Mouse (Mus musculus): ENCODE data around the gene Hmox1. TPM values are rescaled to one million over a fixed set of nuclear protein-coding genes. Genes with fewer than 3 reads are reported as not detected.
A peak's percentile ranks its signal among the peaks of the same experiment; 100 is the strongest.

Gene Hmox1
- polyA plus RNA-seq, 1 experiment from 2014 or later = 80.3 TPM

GRCm38 (mm10) chr8:75108527-75109235 is 15.3 kb downstream of the Hmox1 start:
- Histone ChIP-seq H3K27ac (ENCODE audit: low read depth, low read length) (peak overlapping the region; percentile 84), H3K9me3 (ENCODE audit: control insufficient read depth, low read length) (no peaks in the 10 kb centered on the region), H3K9ac (ENCODE audit: low read depth, low read length) (peak overlapping the region; percentile 87), H3K4me3 (ENCODE audit: low read depth, low read length) (peak overlapping the region; percentile 86), H3K4me1 (replicated peaks; ENCODE audit: control insufficient read depth, insufficient read depth, low read length) (peaks cover 9% of the 10 kb centered on the region), H3K27me3 (replicated peaks; ENCODE audit: control insufficient read depth, insufficient read depth, low read length) (no peaks in the 10 kb centered on the region), H3K4me2 (peak overlapping the region; percentile 79), H3K36me3 (ENCODE audit: control insufficient read depth, insufficient read depth, low read length) (peaks cover 24% of the 10 kb centered on the region)
- peak; percentile 77 for ATAC-seq (replicated peaks; ENCODE audit: low FRiP score)
- WGBS = 0% methylated on average over 9 of the region's 9 CpGs
- DNase-seq (ENCODE audit: low spot score) = peak; percentile 70

- peaks cover 9% of the 10 kb centered on the region for H3K4me1 ChIP-seq (replicated peaks; ENCODE audit: control insufficient read depth, insufficient read depth, low read length)
- peak within 1 kb of the TSS; percentile 82 for H3K4me2 ChIP-seq
- H3K9ac ChIP-seq (ENCODE audit: low read depth, low read length) = peak within 1 kb of the TSS; percentile 96
- H3K9me3 ChIP-seq (ENCODE audit: control insufficient read depth, low read length) = no peaks in the 10 kb centered on the region
- WGBS = under 1% methylated on average over 56 of the region's 59 CpGs
- H3K27ac ChIP-seq (ENCODE audit: low read depth, low read length) = peak within 1 kb of the TSS; percentile 84
- ATAC-seq (replicated peaks; ENCODE audit: low FRiP score) (peak; percentile 94), DNase-seq (ENCODE audit: low spot score) (peak; percentile 97)
- no peaks in the 10 kb centered on the region for H3K27me3 ChIP-seq (replicated peaks; ENCODE audit: control insufficient read depth, insufficient read depth, low read length)
- peaks cover 31% of the 10 kb centered on the region for H3K36me3 ChIP-seq (ENCODE audit: control insufficient read depth, insufficient read depth, low read length)
- peak within 1 kb of the TSS; percentile 86 for H3K4me3 ChIP-seq (ENCODE audit: low read depth, low read length)
Observed at GRCm38 (mm10) chr8:75109236-75109967, 16.0 kb downstream of the Hmox1 start, which contains the start of gene Mcm5. Gene Mcm5, plus strand, starts transcription at chr8:75109569.

GRCm38 (mm10) chr8:75110093-75110492 is 16.7 kb downstream of the Hmox1 start:
- Histone ChIP-seq H3K36me3 (ENCODE audit: control insufficient read depth, insufficient read depth, low read length) (peaks cover 37% of the 10 kb centered on the region), H3K4me3 (ENCODE audit: low read depth, low read length) (peak overlapping the region; percentile 86), H3K9me3 (ENCODE audit: control insufficient read depth, low read length) (no peaks in the 10 kb centered on the region), H3K4me2 (peak overlapping the region; percentile 82), H3K27me3 (replicated peaks; ENCODE audit: control insufficient read depth, insufficient read depth, low read length) (no peaks in the 10 kb centered on the region), H3K9ac (ENCODE audit: low read depth, low read length) (peak overlapping the region; percentile 96), H3K4me1 (replicated peaks; ENCODE audit: control insufficient read depth, insufficient read depth, low read length) (peaks cover 9% of the 10 kb centered on the region), H3K27ac (ENCODE audit: low read depth, low read length) (peak overlapping the region; percentile 70)
- 10% methylated on average over 13 of the region's 13 CpGs for WGBS
- ATAC-seq (replicated peaks; ENCODE audit: low FRiP score) (no peak), DNase-seq (ENCODE audit: low spot score) (no peak)

GRCm38 (mm10) chr8:75118505-75118904 is 25.1 kb downstream of the Hmox1 start:
- H3K9ac ChIP-seq (ENCODE audit: low read depth, low read length) = no peak overlapping the region
- H3K4me1 ChIP-seq (replicated peaks; ENCODE audit: control insufficient read depth, insufficient read depth, low read length) = no peaks in the 10 kb centered on the region
- H3K36me3 ChIP-seq (ENCODE audit: control insufficient read depth, insufficient read depth, low read length) = peaks cover 88% of the 10 kb centered on the region
- H3K27me3 ChIP-seq (replicated peaks; ENCODE audit: control insufficient read depth, insufficient read depth, low read length) = no peaks in the 10 kb centered on the region
- ATAC-seq (replicated peaks; ENCODE audit: low FRiP score) (no peak), DNase-seq (ENCODE audit: low spot score) (no peak)
- H3K4me3 ChIP-seq (ENCODE audit: low read depth, low read length) = no peak overlapping the region
- H3K27ac ChIP-seq (ENCODE audit: low read depth, low read length) = no peak overlapping the region
- H3K4me2 ChIP-seq = no peak overlapping the region
- H3K9me3 ChIP-seq (ENCODE audit: control insufficient read depth, low read length) = no peaks in the 10 kb centered on the region
- 83% methylated on average over 1 of the region's 1 CpGs for WGBS

- Histone ChIP-seq H3K9ac (ENCODE audit: low read depth, low read length) (no peak overlapping the region), H3K27me3 (replicated peaks; ENCODE audit: control insufficient read depth, insufficient read depth, low read length) (no peaks in the 10 kb centered on the region), H3K4me1 (replicated peaks; ENCODE audit: control insufficient read depth, insufficient read depth, low read length) (no peaks in the 10 kb centered on the region), H3K4me3 (ENCODE audit: low read depth, low read length) (no peak overlapping the region), H3K36me3 (ENCODE audit: control insufficient read depth, insufficient read depth, low read length) (peaks cover 88% of the 10 kb centered on the region), H3K4me2 (no peak overlapping the region), H3K9me3 (ENCODE audit: control insufficient read depth, low read length) (no peaks in the 10 kb centered on the region), H3K27ac (ENCODE audit: low read depth, low read length) (no peak overlapping the region)
- 79% methylated on average over 2 of the region's 2 CpGs for WGBS
- no peak for ATAC-seq (replicated peaks; ENCODE audit: low FRiP score)
- DNase-seq (ENCODE audit: low spot score) = no peak
Observed at GRCm38 (mm10) chr8:75119287-75119686, 25.9 kb downstream of the Hmox1 start.

- Histone ChIP-seq H3K4me2 (no peak overlapping the region), H3K36me3 (ENCODE audit: control insufficient read depth, insufficient read depth, low read length) (peaks cover 88% of the 10 kb centered on the region), H3K9me3 (ENCODE audit: control insufficient read depth, low read length) (no peaks in the 10 kb centered on the region), H3K27me3 (replicated peaks; ENCODE audit: control insufficient read depth, insufficient read depth, low read length) (no peaks in the 10 kb centered on the region), H3K27ac (ENCODE audit: low read depth, low read length) (no peak overlapping the region), H3K4me3 (ENCODE audit: low read depth, low read length) (no peak overlapping the region), H3K9ac (ENCODE audit: low read depth, low read length) (no peak overlapping the region), H3K4me1 (replicated peaks; ENCODE audit: control insufficient read depth, insufficient read depth, low read length) (no peaks in the 10 kb centered on the region)
- ATAC-seq (replicated peaks; ENCODE audit: low FRiP score) (no peak), DNase-seq (ENCODE audit: low spot score) (no peak)
- WGBS = 92% methylated on average over 2 of the region's 2 CpGs
Observed at GRCm38 (mm10) chr8:75119747-75120146, 26.3 kb downstream of the Hmox1 start.

- Histone ChIP-seq H3K4me1 (replicated peaks; ENCODE audit: control insufficient read depth, insufficient read depth, low read length) (no peaks in the 10 kb centered on the region), H3K36me3 (ENCODE audit: control insufficient read depth, insufficient read depth, low read length) (peaks cover 57% of the 10 kb centered on the region), H3K27me3 (replicated peaks; ENCODE audit: control insufficient read depth, insufficient read depth, low read length) (no peaks in the 10 kb centered on the region), H3K9me3 (ENCODE audit: control insufficient read depth, low read length) (no peaks in the 10 kb centered on the region), H3K27ac (ENCODE audit: low read depth, low read length) (no peak overlapping the region), H3K4me2 (no peak overlapping the region), H3K4me3 (ENCODE audit: low read depth, low read length) (no peak overlapping the region), H3K9ac (ENCODE audit: low read depth, low read length) (no peak overlapping the region)
- DNase-seq (ENCODE audit: low spot score) (no peak), ATAC-seq (replicated peaks; ENCODE audit: low FRiP score) (no peak)
- 97% methylated on average over 1 of the region's 1 CpGs for WGBS
Observed at GRCm38 (mm10) chr8:75127406-75127805, 34.0 kb downstream of the Hmox1 start.

- DNase-seq (ENCODE audit: low spot score) = peak; percentile 47
Observed at GRCm38 (mm10) chr8:75132485-75132884, 39.1 kb downstream of the Hmox1 start.

More at GRCm38 (mm10) chr8:75132485-75132884, 39.1 kb downstream of the Hmox1 start:
- Histone ChIP-seq H3K4me3 (ENCODE audit: low read depth, low read length) (no peak overlapping the region), H3K9me3 (ENCODE audit: control insufficient read depth, low read length) (no peaks in the 10 kb centered on the region), H3K4me2 (no peak overlapping the region), H3K4me1 (replicated peaks; ENCODE audit: control insufficient read depth, insufficient read depth, low read length) (peaks cover 23% of the 10 kb centered on the region), H3K36me3 (ENCODE audit: control insufficient read depth, insufficient read depth, low read length) (peaks cover 16% of the 10 kb centered on the region), H3K27ac (ENCODE audit: low read depth, low read length) (no peak overlapping the region), H3K9ac (ENCODE audit: low read depth, low read length) (no peak overlapping the region), H3K27me3 (replicated peaks; ENCODE audit: control insufficient read depth, insufficient read depth, low read length) (no peaks in the 10 kb centered on the region)
- WGBS = 11% methylated on average over 3 of the region's 3 CpGs
- ATAC-seq (replicated peaks; ENCODE audit: low FRiP score) = peak; percentile 27; the same call in 1 of the 2 replicates

All from liver, embryonic 11.5 days (tissue).